Comparison of ENCODE assay signal across 11 mouse cellular contexts in genomic region chr11:79307560-79308200, GRCm38 (mm10). TPM values are rescaled to one million over a fixed set of nuclear protein-coding genes. Genes with fewer than 3 reads are reported as not detected.
DNase-seq lines count a peak whose midpoint lies in the region; ATAC-seq and TF ChIP-seq lines count a peak whose summit lies in the region.
"Had no signal": no experiment of that assay in that cellular context is flagged by ENCODE, and none has a peak within 500 bp of the region (broad histone marks: within the 10 kb centered on the region; RNA-seq: fewer than 3 reads in every experiment).

No protein-coding gene starts in this region.

- 26% methylated on average over 9 of the region's 9 CpGs for WGBS in midbrain, embryonic 12.5 days
- WGBS in midbrain, postnatal 0 days, result 29% methylated on average over 9 of the region's 9 CpGs
- WGBS in intestine, embryonic 16.5 days, result 60% methylated on average over 9 of the region's 9 CpGs
- WGBS in stomach, embryonic 16.5 days, result 62% methylated on average over 9 of the region's 9 CpGs

- TF ChIP-seq CTCF in gastrocnemius, adult 2 months (IDR thresholded peaks at IDR 0.05), result no peak
- TF ChIP-seq CTCF in midbrain, postnatal 0 days (IDR thresholded peaks at IDR 0.05), result no peak

- H3K9ac ChIP-seq in midbrain, embryonic 12.5 days (replicated peaks), result no peak overlapping the region
- no peak overlapping the region for H3K9ac ChIP-seq in midbrain, postnatal 0 days (replicated peaks; ENCODE audit: low read length, poor library complexity, severe bottlenecking)
- H3K9ac ChIP-seq in intestine, embryonic 16.5 days (ENCODE audit: low read depth, low read length), result no peak overlapping the region
- no peak overlapping the region for H3K9ac ChIP-seq in stomach, embryonic 16.5 days (ENCODE audit: low read length)

- H3K9me3 ChIP-seq in midbrain, embryonic 12.5 days, result no peaks in the 10 kb centered on the region
- no peaks in the 10 kb centered on the region for H3K9me3 ChIP-seq in midbrain, postnatal 0 days (ENCODE audit: low read length)
- no peaks in the 10 kb centered on the region for H3K9me3 ChIP-seq in intestine, embryonic 16.5 days (ENCODE audit: control insufficient read depth, low read length)
- H3K9me3 ChIP-seq in stomach, embryonic 16.5 days (replicated peaks; ENCODE audit: control insufficient read depth, low read length), result no peaks in the 10 kb centered on the region
- H3K9me3 ChIP-seq: neural tube, embryonic 12.5 days had no signal

- DNase-seq in gastrocnemius, adult 2 months, result no peak
- no peak for DNase-seq in gastrocnemius, postnatal 14 days
- DNase-seq in midbrain, postnatal 0 days (ENCODE audit: low spot score), result no peak
- no peak for DNase-seq in cerebellum, postnatal 10 days
- DNase-seq in layer of hippocampus, postnatal 10 days (ENCODE audit: low spot score in 2 of 2), result no peak
- DNase-seq: gastrocnemius, postnatal 25 days; thymus, postnatal 25 days had no signal

- H3K27me3 ChIP-seq in midbrain, embryonic 12.5 days, result no peaks in the 10 kb centered on the region
- H3K27me3 ChIP-seq in midbrain, postnatal 0 days (ENCODE audit: insufficient read depth, low read length), result no peaks in the 10 kb centered on the region
- no peaks in the 10 kb centered on the region for H3K27me3 ChIP-seq in intestine, embryonic 16.5 days (replicated peaks; ENCODE audit: control insufficient read depth, insufficient read depth, low read length)
- H3K27me3 ChIP-seq in stomach, embryonic 16.5 days (ENCODE audit: control insufficient read depth, insufficient read depth, low read length), result no peaks in the 10 kb centered on the region
- H3K27me3 ChIP-seq: neural tube, embryonic 12.5 days had no signal

- H3K27ac ChIP-seq in gastrocnemius, adult 2 months, result peak overlapping the region; percentile 72; the same call in 1 of the 2 replicates
- peak overlapping the region; percentile 66 for H3K27ac ChIP-seq in midbrain, embryonic 12.5 days (replicated peaks)
- H3K27ac ChIP-seq in midbrain, postnatal 0 days (ENCODE audit: low read depth, low read length), result no peak overlapping the region
- peak overlapping the region; percentile 49; the same call in 1 of the 2 replicates for H3K27ac ChIP-seq in intestine, embryonic 16.5 days (ENCODE audit: low read length)
- peak overlapping the region; percentile 70 for H3K27ac ChIP-seq in stomach, embryonic 16.5 days (ENCODE audit: low read length)

- peaks cover 21% of the 10 kb centered on the region for H3K4me1 ChIP-seq in midbrain, embryonic 12.5 days
- no peaks in the 10 kb centered on the region for H3K4me1 ChIP-seq in midbrain, postnatal 0 days (ENCODE audit: insufficient read depth, low read length)
- peaks cover 19% of the 10 kb centered on the region for H3K4me1 ChIP-seq in intestine, embryonic 16.5 days (ENCODE audit: control insufficient read depth, insufficient read depth, low read length)
- peaks cover 15% of the 10 kb centered on the region for H3K4me1 ChIP-seq in stomach, embryonic 16.5 days (ENCODE audit: control insufficient read depth, insufficient read depth, low read length)

- ATAC-seq in midbrain, embryonic 12.5 days (ENCODE audit: low FRiP score, low read depth), result no peak
- no peak for ATAC-seq in midbrain, postnatal 0 days (ENCODE audit: low FRiP score)
- no peak for ATAC-seq in intestine, embryonic 16.5 days
- no peak for ATAC-seq in stomach, embryonic 16.5 days (ENCODE audit: insufficient read depth, low FRiP score)

- no peaks in the 10 kb centered on the region for H3K36me3 ChIP-seq in midbrain, embryonic 12.5 days
- no peaks in the 10 kb centered on the region for H3K36me3 ChIP-seq in midbrain, postnatal 0 days (ENCODE audit: insufficient read depth, low read length)
- H3K36me3 ChIP-seq in intestine, embryonic 16.5 days (ENCODE audit: control insufficient read depth, insufficient read depth, low read length), result no peaks in the 10 kb centered on the region
- no peaks in the 10 kb centered on the region for H3K36me3 ChIP-seq in stomach, embryonic 16.5 days (ENCODE audit: control insufficient read depth, insufficient read depth, low read length)
- H3K36me3 ChIP-seq: neural tube, embryonic 12.5 days had no signal

- H3K4me3 ChIP-seq in gastrocnemius, adult 2 months, result no peak overlapping the region
- no peak overlapping the region for H3K4me3 ChIP-seq in midbrain, embryonic 12.5 days
- H3K4me3 ChIP-seq in midbrain, postnatal 0 days (ENCODE audit: low read depth, low read length), result no peak overlapping the region
- no peak overlapping the region for H3K4me3 ChIP-seq in intestine, embryonic 16.5 days (ENCODE audit: low read length)
- no peak overlapping the region for H3K4me3 ChIP-seq in stomach, embryonic 16.5 days (replicated peaks; ENCODE audit: low read length)
- H3K4me3 ChIP-seq: neural tube, embryonic 12.5 days had no signal

- 0 out of 2 replicates have a peak overlapping the region, but pooled peaks have one; percentile 4 for H3K4me2 ChIP-seq in midbrain, embryonic 12.5 days (replicated peaks)
- no peak overlapping the region for H3K4me2 ChIP-seq in midbrain, postnatal 0 days (ENCODE audit: low read depth, low read length, poor library complexity, severe bottlenecking)
- no peak overlapping the region for H3K4me2 ChIP-seq in intestine, embryonic 16.5 days (ENCODE audit: low read depth, low read length)
- H3K4me2 ChIP-seq in stomach, embryonic 16.5 days (ENCODE audit: low read depth, low read length), result no peak overlapping the region

- intact Hi-C loops in gastrocnemius, adult 2 months (cut with DNase I), result no loop called here
- intact Hi-C loops in gastrocnemius, postnatal 14 days (cut with DNase I; ENCODE audit: low total_unique reads), result loop anchor here (10.0 kb wide), 1 partner anchor 97 kb away; no protein-coding TSS in a partner anchor

RNA-seq across cellular contexts. Expression of gene Gm9964, which starts 11.0 kb away (rescaled TPM):
- not detected for total RNA-seq in gastrocnemius, adult 2 months (2021)
- not detected for total RNA-seq in gastrocnemius, postnatal 14 days (2021)
- not detected in 2 replicates for polyA plus RNA-seq in midbrain, embryonic 12.5 days (2016; fragmentation: Nextera tagmentation; extraction: Ambion mirVana)
- not detected in 2 replicates for total RNA-seq in midbrain, postnatal 0 days (2014; rRNA removed)
- polyA plus RNA-seq in midbrain, postnatal 0 days (2015; fragmentation: Nextera tagmentation; extraction: Ambion mirVana), result 0.22 TPM in 1 of 2 replicates, not detected in the other
- not detected in 2 replicates for polyA plus RNA-seq in intestine, embryonic 16.5 days (2015; fragmentation: Nextera tagmentation; extraction: Ambion mirVana)
- not detected in 2 replicates for polyA plus RNA-seq in stomach, embryonic 16.5 days (2015; fragmentation: Nextera tagmentation; extraction: Ambion mirVana)
- 1 to 10 TPM in 1 of 2 experiments, not detected in 1; 1.6 TPM for total RNA-seq in layer of hippocampus, postnatal 10 days (2021)
- total RNA-seq: gastrocnemius, postnatal 25 days had no signal
- polyA plus RNA-seq: neural tube, embryonic 12.5 days had no signal

RNA-seq across cellular contexts. Expression of gene Nf1, which starts 31.8 kb away (rescaled TPM):
- 10 to 100 TPM; 18.2 to 23.5 TPM for total RNA-seq in gastrocnemius, adult 2 months (2021)
- 10 to 100 TPM; 21.4 to 22.4 TPM for total RNA-seq in gastrocnemius, postnatal 14 days (2021)
- 9.5 and 9.6 TPM in 2 replicates for polyA plus RNA-seq in midbrain, embryonic 12.5 days (2016; fragmentation: Nextera tagmentation; extraction: Ambion mirVana)
- 83.0 and 99.1 TPM in 2 replicates for total RNA-seq in midbrain, postnatal 0 days (2014; rRNA removed)
- 7.0 and 7.3 TPM in 2 replicates for polyA plus RNA-seq in midbrain, postnatal 0 days (2015; fragmentation: Nextera tagmentation; extraction: Ambion mirVana)
- 3.0 and 3.7 TPM in 2 replicates for polyA plus RNA-seq in intestine, embryonic 16.5 days (2015; fragmentation: Nextera tagmentation; extraction: Ambion mirVana)
- 3.2 and 4.1 TPM in 2 replicates for polyA plus RNA-seq in stomach, embryonic 16.5 days (2015; fragmentation: Nextera tagmentation; extraction: Ambion mirVana)
- total RNA-seq in layer of hippocampus, postnatal 10 days (2021), result 100 to 1,000 TPM; 118 to 122 TPM

RNA-seq across cellular contexts. Expression of gene Wsb1, which starts 53.2 kb away (rescaled TPM):
- 10 to 100 TPM in 1 of 2 experiments, 1 to 10 TPM in 1; 7.2 to 14.3 TPM for total RNA-seq in gastrocnemius, adult 2 months (2021)
- 10 to 100 TPM; 16.5 to 19.1 TPM for total RNA-seq in gastrocnemius, postnatal 14 days (2021)
- polyA plus RNA-seq in midbrain, embryonic 12.5 days (2016; fragmentation: Nextera tagmentation; extraction: Ambion mirVana), result 490 and 507 TPM in 2 replicates
- 230 and 291 TPM in 2 replicates for total RNA-seq in midbrain, postnatal 0 days (2014; rRNA removed)
- polyA plus RNA-seq in midbrain, postnatal 0 days (2015; fragmentation: Nextera tagmentation; extraction: Ambion mirVana), result 227 and 257 TPM in 2 replicates
- 149 and 158 TPM in 2 replicates for polyA plus RNA-seq in intestine, embryonic 16.5 days (2015; fragmentation: Nextera tagmentation; extraction: Ambion mirVana)
- polyA plus RNA-seq in stomach, embryonic 16.5 days (2015; fragmentation: Nextera tagmentation; extraction: Ambion mirVana), result 188 and 192 TPM in 2 replicates
- 100 to 1,000 TPM in 1 of 2 experiments, 10 to 100 TPM in 1; 93.4 to 122 TPM for total RNA-seq in layer of hippocampus, postnatal 10 days (2021)

Comparison
In these comparisons a context has a peak if more than half of its experiments do, and no peak if none do; other contexts are left out.
1. RNA of gene Wsb1, which starts 53.2 kb away (total RNA-seq): 230 to 291 TPM in midbrain, postnatal 0 days and 93.4 to 122 TPM in layer of hippocampus, postnatal 10 days; 16.5 to 19.1 TPM in gastrocnemius, postnatal 14 days and 7.2 to 14.3 TPM in gastrocnemius, adult 2 months; every median in the first group is over 4 times any median in the second.